Mouse (Mus musculus): ENCODE measurements around the gene Ccdc73.
A peak's percentile ranks its signal among the peaks of the same experiment; 100 is the strongest.
"Not testable (repeated sequence)": the region's sequence is repeated elsewhere in the genome, so short reads cannot be mapped to it uniquely, and the experiment has no call there.

Ccdc73 gene

DNA sequence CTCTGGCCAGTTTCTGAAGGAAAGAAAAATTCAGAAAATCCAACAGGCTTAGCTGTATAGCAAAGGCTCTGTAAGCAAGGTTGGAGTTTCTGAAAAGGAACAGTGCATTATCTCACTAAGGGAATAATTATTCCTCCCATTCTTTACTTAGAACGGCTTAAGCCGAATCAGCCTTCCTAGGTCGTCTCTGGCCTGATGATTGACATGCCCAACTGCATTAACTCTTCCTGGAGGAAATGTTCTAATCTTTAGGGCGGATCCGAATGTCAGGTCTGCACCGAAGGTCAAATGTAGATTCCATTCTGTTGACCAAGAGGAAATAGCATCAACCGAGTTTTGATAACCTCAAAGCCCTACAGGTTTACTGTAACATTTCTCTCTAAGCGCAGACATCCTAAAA lies 11.2 kb downstream of the Ccdc73 start:
- no peak for DNase-seq

DNA sequence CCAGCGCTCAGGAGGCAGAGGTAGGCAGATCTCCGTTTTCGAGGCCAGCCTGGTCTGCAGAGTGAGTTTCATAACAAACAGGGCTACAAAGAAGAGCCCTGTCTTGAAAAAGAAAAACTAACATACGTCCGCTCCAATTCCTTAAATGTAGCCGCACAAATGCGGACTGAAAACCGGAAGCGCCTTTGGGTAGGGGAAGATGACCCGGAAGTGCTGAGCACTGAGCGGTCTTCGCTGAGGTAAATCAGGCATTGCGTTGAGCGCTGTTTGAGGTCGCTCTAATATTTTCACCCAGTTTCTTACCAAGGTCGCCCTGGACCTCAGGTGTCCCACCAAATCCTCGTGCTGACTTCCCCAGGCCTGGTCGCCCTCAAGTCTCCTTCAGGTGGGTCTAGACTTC lies 18.5 kb downstream of the Ccdc73 start:
- no peak for DNase-seq

DNA sequence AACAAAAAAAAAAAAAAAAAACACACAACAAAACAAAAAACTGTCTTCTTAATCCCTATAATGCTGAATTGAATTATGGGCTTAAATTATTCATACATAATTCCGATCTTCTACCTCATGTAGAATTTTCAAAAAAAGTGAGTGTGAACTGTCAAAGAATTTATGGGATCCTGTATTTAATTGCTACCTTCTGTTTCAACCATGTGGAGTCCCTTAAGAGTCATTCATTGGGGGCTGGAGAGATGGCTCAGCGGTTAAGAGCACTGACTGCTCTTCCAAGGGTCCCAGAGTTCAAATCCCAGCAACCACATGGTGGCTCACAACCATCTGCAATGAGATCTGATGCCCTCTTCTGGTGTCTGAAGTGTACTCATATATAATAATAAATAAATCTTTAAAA lies 19.7 kb downstream of the Ccdc73 start:
- DNase-seq: not testable (repeated sequence)

DNA sequence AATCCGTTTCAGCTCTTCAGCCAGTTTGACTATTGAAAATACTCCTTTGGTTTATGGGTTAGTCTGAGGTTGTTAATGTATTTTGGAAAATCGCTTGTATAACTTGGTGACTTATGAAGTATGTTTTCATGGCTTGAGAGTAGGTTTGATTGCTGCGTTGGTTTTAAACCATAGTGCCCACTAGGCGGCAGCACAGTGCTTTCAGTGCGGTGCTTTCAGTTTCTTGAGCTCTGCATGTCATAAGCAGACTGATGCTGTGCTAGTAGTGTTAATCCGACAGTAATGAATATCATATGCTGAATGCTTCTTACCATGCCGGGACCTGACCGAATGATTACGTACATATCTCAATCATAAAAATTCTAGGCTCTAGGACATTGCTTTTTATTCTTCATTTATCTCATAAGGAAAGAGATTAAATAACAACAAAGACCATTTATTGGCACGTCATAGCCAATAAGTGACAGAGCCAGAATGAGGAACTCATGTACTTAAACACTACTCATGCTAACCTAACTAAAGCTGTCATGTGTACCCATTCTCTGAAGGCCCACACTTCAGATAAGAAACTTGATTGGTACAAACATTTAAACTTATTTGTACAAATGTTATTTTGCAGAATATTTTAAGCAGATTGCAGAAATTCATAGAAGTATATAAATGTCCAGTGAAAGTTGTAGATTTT lies 20.4 kb downstream of the Ccdc73 start:
- DNase-seq: peak; percentile 78 to 81

DNA sequence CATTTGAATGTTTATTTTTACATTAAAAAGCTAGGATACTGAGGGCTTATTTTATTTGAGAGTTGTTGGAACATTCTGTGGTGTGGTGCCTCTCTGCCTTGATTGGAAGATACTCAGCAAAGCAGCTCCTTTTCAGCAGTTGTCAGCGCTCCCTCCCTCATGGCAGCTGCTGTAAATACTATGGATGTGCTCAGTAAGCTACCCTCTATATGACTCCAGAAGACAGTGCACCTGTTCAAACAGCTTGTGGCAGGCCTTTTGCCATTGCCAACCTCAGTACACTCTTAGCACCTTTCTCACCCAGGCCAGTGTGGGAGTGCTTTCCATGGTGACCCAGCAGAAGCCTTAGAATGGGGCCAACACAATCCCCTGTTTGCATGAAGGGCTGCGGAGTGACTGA lies 32.4 kb downstream of the Ccdc73 start:
- DNase-seq: no peak

DNA sequence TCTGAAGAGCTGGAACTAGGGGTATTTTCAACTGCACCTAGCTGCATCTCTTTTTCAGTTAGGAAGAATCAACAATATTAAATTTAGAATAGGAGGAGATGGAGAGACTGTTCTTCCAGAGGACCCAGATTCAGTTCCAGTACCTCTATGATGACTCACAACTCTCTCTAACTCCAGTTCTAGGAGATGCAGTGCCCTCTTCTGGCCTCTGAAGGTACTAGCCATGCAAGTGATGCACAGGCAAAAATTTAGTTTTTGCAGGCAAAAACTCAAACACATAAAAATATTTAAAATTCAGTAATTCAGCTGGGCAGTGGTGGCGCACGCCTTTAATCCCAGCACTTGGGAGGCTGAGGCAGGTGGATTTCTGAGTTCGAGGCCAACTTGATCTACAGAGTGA lies 48.1 kb downstream of the Ccdc73 start:
- DNase-seq: no peak

DNA sequence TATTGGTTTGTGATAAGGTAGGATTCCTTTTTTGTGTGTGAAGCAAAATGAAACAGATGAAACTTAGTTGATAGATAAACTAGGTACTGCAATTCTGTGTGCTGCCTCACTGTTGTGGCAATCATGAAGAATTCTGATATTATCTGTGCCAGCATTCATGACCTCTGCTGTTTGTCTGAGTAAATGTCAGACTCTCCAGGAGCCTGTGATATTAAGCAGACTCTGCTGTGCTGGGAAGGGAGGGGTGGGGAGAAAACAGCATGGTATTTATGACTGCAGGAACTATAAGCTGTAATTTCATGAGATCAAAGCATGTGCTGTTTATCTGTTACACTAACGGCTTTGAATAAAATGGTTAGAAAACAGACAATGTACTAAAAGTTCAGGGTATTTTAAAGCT lies 96.9 kb downstream of the Ccdc73 start:
- no peak for DNase-seq

DNA sequence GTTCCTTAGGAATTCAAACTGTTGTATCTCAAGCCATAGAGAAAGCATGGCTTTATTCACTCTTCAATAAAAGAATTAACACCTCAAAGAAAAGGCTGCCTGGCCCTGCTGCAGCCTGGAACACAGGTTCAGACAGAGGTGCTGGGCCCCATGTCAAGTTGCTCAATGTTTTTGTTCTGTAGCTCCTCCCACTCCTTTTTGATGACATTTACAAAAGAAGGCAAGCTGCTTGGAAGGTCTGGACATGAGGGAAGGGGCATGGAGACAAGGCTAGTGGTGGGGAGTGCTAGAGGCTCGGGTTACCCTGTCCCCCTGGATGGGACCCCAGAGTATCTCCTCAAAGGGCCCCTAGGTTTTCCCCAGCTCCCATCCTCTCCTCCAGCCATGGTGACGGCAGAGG lies 114.1 kb downstream of the Ccdc73 start:
- no peak for DNase-seq

DNA sequence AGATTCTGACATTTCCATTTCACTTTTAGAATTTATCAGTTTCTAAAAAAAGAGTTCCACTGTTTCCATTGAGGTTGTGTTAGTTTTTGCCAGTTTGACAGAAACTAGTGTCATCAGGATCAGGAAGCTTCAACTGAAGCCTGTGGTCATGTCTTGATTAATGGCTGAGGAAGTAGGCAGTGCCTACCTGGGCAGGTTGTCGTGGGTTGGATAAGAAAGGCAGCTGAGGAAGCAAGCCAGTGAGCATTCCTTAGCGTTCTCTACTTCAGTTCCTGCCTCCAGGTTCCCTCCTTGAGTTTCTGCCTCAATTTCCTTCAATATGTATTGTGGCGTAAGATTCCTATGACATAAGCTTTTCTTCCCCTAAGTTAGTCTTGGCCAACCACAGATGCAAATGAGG lies 118.2 kb downstream of the Ccdc73 start:
- DNase-seq: no peak

DNA sequence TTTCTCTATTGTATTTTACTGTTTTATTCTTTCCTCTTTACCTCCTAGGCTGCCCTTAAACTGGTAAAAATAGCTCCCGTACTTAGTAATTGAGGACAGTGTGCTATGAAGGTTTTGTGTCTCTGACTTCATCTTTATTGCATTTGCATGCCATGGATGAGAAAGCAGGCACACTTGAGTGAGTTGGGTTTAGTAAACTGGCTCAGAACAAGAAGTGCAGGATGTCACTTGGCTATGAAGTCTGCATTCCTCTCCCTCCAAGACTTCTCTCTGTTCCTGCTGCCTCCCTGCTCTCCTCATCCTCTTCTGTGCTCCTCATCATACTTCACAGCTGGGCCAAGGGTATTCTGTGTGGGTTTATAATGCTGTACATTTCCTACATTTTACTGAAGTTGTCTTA lies 121.4 kb downstream of the Ccdc73 start:
- DNase-seq: no peak

DNA sequence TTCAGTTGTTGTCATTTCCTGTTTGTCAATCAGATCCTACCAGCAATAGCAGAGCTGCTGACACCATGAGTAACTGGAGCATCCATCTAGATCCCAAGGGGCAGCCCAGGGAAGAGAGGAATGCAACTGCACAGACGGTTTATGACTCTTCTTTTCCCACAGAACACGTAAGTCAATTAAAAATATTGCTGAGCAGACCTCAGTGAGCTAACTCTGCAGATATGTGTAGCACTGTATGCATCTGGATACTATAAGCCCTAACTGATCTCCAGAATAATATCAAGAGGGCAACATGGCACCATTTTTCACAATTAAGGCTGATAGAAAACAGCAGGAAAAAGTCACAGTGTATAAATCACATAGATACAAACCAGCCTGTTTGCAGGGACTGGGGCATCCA lies 126.8 kb downstream of the Ccdc73 start:
- no peak for DNase-seq

DNA sequence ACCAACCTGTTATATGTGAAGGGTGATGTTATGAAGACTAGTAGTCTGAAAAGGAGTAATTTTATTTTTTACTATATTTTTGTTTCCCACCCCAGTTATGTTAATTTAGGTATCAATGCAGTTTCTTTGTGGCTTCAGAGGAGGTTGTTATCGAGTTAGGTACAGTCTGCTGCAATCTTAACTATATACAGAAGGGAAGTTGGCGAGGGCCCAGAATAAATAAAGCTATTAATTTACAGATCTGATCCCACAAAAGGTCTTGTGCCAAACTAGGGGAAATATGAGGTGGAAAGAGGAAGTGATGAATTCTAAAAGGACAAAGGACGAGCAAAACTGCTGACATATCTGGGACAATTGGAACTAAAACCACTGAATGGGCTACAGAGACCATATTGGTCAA lies 128.6 kb downstream of the Ccdc73 start:
- DNase-seq: no peak

DNA sequence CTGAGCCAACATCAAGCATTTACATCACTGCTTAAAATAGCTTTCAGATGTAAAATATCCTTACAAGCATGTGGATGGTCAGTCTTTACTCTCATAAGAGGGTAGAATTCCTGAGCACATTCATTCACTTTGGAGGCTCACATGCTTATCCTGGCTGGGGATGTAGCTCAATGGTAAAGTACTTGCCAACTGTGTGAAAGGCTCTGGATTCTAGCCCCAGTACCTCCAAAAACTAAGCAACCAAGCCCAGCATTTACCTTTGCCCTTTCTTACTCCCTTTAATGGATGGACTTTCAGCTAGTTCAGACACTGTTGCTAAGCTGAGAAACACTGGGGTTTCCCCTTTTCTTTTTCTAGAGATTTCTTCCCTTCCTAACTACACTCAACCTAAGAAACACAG lies 139.6 kb downstream of the Ccdc73 start:
- no peak for DNase-seq

DNA sequence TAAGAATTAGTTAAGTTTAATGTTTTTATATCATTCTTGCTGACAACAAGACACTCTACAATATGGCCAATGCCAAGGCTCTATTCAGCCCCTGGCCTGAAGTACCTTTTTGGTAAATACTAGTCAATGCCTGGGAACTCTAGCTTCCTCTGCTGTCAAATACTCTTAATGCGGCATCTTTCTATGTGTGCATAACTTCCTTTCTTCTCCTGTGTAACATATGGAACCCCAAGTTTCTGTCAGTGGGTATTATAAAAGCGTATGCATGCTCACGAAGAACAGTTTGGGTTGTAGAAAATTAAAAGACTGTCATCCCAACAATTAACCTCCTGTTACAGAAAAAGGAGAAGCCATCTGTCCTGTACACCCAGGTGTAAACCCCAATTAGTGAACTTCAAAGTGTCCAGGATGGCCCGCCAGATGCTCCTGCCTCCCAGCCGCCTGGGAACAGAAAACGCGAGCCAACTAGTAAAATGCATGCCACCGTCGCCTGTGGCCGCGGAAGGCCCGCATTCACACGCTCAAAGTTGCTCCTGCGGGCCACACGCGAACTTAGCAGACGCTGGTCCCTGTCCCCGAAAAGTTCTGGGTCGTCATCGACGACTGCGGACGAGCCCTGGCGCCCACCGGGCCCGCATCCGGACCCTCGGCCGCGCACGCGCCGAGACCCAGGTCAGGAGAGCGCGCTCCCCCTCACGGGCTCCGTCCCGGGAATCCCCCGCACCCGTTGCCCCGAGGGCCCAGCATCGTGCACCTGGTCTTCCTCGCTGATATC lies 148.8 kb downstream of the Ccdc73 start:
- DNase-seq: no peak

DNA sequence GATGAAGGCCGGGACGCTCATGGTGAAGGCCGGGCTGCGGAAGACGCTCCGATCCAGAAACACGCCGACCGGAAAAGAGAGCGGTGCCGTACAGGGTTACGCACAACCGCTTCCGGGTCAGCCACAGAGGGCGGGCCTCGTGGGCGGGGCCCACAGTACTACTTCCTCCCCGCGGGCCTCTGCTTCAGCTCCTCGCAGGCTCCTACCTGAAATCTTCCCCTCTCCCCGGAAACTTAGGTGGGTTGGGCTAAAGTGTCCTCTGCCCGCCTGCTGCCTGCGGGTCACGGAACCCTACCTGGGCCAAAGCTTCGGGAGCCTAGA lies 149.3 kb downstream of the Ccdc73 start, which contains the start of gene Eif3m:
Gene Eif3m, minus strand, starts transcription at position 114 of the 321 bp plus-strand sequence.
- DNase-seq: peak; percentile 93 to 94

DNA sequence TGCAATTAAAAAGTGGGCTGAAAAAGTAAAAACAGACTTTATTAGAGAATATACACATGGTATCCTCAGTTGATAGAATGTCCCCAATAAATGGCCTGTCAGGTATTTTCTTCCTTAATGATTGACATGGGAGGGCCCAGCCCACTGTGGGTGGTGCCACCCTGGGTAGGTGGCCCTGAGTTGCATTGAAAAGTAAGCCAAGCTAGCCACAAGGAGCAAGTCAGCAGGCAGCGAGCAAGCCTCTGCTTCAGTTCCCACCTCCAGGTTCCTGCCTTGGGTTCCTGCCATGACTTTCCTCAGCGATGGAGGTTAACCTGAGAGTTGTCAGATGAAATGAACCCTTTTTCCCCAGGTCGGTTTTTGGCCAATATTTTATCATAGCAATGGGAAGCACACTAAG lies 150.2 kb downstream of the Ccdc73 start:
- no peak for DNase-seq

DNA sequence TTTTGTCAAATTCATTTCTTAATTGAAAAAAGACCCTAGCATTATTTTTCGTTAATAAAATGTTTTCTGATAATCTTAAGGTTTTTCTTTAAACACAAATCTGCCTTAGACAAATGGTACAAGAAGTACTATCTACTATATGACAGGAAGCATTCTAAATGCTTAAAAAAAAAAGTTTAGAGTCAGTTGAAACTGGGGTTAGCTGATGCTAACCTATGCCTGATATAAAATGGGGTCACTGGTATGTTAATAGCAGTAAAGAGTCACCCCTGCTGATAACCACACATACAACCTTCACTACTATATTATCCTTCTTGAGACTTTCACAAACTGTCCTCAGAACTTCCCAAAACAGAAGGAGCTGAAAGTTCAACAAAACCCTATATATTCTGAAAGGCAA lies 151.9 kb downstream of the Ccdc73 start:
- DNase-seq: no peak

DNA sequence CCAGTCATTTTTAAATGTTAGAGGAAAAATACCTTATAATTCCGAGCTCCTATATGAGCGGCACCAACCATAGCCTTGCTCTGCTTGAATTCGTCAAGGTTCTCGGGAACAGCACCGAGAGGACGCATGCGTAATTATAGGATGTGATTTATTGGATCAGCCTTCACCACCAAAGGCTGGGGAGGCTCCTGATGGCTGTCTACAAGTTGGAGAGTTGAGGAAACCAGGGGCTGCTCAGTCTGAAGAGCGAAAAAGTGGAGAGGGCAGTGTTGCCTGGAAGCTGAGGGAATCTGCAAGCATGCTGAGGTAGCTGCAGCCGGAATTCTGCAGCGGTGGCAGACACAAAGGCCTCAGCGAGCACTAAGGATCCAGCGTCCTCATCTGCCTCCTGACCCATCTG lies 153.7 kb downstream of the Ccdc73 start:
- DNase-seq: no peak

DNA sequence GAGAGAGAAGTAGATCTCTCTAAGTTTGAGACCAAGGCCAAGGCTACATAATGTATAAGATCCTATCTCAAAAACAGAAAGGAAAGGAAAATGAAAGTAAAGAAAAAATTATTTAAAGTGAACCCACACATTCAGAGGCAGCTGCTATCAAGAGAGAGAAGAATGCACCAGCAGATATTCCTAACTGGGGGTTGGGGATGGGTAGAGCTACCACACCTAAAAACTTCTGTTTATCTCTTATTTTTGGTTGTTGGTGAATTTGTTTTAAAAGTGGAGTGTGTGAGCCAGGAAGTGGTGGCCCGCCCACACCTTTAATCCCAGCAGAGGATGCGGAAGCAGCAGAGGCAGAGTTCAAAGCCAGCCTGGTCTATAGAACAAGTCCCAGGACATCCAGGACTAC lies 154.2 kb downstream of the Ccdc73 start:
- no peak for DNase-seq

DNA sequence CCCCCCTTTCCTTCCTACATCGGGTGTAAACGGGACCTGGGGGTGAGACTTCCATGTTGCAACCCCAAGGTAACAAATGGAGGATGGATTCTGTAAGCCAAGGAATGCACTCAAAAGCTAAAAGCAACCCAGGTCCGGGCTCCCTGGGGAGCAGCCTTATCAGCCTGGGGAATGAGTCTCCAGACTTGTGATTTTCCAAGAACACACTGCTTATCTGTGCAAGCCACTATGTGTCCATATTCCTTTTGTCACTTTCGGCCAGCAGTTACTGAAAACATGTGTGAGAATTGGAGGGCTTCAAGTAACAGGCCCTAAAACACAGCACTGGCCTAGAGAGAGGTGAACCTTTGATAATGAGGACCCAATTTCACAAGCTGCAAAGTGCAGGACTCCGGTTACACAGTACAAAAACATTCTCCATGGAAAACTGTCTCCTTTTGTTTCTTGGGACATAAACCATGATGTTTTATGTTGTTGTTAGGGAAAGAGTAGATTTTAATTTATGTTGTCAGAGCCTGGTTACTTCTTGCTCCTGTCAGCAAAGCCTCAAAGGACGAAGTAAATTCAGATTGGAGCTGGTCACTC lies 155.5 kb downstream of the Ccdc73 start:
- no peak for DNase-seq

DNA sequence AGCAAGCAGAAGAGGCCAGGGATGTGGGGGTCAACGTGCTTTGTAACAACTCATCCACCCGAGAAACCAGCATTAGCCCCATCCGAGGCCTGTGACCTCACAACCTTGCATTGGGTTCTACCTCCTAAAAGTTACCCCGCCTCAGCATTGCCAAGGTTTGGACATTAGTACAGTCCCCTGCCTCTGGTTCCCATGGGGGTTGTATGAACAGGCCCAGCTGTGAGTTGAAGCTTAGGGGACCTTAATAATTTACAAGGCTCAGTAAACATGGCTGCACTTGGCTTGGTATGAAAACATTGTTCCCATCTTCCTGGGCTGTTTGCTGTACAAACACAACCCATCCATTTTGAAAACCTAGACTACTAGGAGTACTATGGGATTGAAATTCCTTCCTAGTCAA lies 156.2 kb downstream of the Ccdc73 start:
- no peak for DNase-seq

DNA sequence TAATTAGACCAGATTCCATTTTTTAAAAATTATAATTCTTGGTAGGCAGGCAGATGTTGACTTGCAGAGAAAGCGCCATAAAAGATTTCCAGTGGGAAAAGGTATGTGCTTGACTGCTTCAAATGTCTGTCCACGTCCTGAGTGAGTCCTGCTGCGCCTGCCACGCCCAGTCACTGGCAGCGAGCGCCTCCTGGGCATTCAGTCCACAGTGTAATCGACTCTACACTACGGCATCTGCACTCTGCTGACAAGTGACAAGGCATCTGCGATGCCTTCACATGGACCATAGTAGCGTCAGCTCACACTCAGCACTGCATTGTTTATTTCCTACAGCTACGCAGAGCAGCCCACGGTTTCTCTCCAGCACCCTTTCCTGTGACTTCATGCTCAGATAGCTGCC lies 158.0 kb downstream of the Ccdc73 start:
- DNase-seq: not testable (repeated sequence)

DNA sequence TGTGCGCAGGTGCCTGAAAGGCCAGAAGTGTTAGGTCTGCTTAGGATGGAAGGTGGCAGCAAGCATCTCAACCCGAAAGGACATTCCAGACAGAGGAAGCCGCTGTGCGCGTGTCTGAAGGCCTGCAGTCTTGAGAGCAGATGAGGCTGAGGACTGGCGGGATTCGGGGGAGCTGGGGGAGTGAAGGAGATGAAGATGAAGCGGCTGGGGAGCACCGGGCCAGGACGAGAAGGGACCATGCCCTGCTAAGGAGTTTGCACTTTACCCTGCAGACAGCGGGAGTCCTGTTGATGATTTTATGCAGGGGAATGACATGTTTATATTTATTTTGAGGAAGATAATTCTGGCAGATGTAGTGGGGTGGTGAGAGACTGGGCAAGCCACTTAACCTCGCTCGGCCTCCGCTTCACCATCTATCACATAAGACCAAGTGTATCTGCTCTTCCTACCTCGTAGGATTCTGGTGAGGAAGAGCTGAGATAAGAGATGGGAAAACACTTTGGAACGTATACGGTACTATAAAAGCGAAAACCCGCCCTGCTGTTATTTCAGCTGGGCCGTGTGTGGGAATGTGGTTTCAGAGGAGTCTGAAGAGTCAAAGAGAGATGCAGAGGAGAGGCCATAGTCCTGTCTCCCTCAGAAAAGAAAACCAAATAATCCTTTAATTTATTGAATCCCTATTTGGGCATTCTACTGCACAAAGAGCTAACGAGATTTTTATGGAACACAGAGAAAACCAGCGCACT lies 159.5 kb downstream of the Ccdc73 start:
- no peak for DNase-seq

DNA sequence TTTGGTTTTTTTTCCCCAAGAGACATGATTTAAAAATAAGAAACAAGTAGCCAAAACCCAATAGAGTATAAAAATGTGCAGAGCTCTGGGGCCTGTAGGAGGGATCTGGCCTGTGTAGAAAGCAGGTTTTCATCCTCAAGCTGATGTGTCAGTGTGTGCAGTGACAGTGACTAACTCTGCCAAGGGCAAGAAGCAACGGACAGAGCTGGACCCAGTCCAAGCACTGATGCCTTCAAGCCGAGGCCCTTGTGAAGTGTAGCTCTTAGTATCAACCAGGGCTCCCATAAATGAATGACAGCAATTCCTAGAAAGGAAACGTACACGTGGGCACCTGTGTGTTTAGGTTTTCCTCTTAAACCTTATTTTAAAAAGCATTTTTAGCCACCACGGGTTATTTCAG lies 161.2 kb downstream of the Ccdc73 start:
- no peak for DNase-seq

All from cerebellum, postnatal 36 days (tissue).